Mouse (Mus musculus): ENCODE results near the gene Pkn1. TPM values are rescaled to one million over a fixed set of nuclear protein-coding genes. Genes with fewer than 3 reads are reported as not detected.
A peak's percentile ranks its signal among the peaks of the same experiment; 100 is the strongest.

Gene Pkn1
- polyA plus RNA-seq, 1 experiment: 60.8 TPM

GRCm38 (mm10) chr8:83695351-83696106 lies 3.5 kb downstream of the Pkn1 start:
- no peak overlapping the region for H3K4me3 ChIP-seq (ENCODE audit: insufficient read depth, low read length)
- 0 out of 2 replicates have a peak overlapping the region, but pooled peaks have one; percentile 12 for H3K27ac ChIP-seq (ENCODE audit: insufficient read depth, low read length)
- peaks cover 19% of the 10 kb centered on the region for H3K4me1 ChIP-seq (ENCODE audit: control insufficient read depth, insufficient read depth, low read length)
- TF ChIP-seq CTCF (IDR thresholded peaks at IDR 0.05; ENCODE audit: extremely low read depth, insufficient read depth, low read length): no peak
- no peak for TF ChIP-seq POLR2A (IDR thresholded peaks at IDR 0.05; ENCODE audit: extremely low read depth, insufficient read depth, low read length)

GRCm38 (mm10) chr8:83694369-83695160 lies 4.4 kb downstream of the Pkn1 start:
- TF ChIP-seq CTCF (IDR thresholded peaks at IDR 0.05; ENCODE audit: extremely low read depth, insufficient read depth, low read length): no peak
- no peak for TF ChIP-seq POLR2A (IDR thresholded peaks at IDR 0.05; ENCODE audit: extremely low read depth, insufficient read depth, low read length)
- Histone ChIP-seq H3K4me1 (ENCODE audit: control insufficient read depth, insufficient read depth, low read length) (peaks cover 22% of the 10 kb centered on the region), H3K4me3 (ENCODE audit: insufficient read depth, low read length) (no peak overlapping the region), H3K27ac (ENCODE audit: insufficient read depth, low read length) (peak overlapping the region; percentile 16)

GRCm38 (mm10) chr8:83693609-83694236 lies 5.3 kb downstream of the Pkn1 start:
- Histone ChIP-seq H3K27ac (ENCODE audit: insufficient read depth, low read length) (peak overlapping the region; percentile 16; the same call in 1 of the 2 replicates), H3K4me3 (ENCODE audit: insufficient read depth, low read length) (no peak overlapping the region), H3K4me1 (ENCODE audit: control insufficient read depth, insufficient read depth, low read length) (peaks cover 23% of the 10 kb centered on the region)
- TF ChIP-seq POLR2A (IDR thresholded peaks at IDR 0.05; ENCODE audit: extremely low read depth, insufficient read depth, low read length) (no peak), CTCF (IDR thresholded peaks at IDR 0.05; ENCODE audit: extremely low read depth, insufficient read depth, low read length) (no peak)

GRCm38 (mm10) chr8:83689264-83689663 lies 9.7 kb downstream of the Pkn1 start:
- Histone ChIP-seq H3K4me1 (ENCODE audit: control insufficient read depth, insufficient read depth, low read length) (peaks cover 9% of the 10 kb centered on the region), H3K4me3 (ENCODE audit: insufficient read depth, low read length) (no peak overlapping the region), H3K27ac (ENCODE audit: insufficient read depth, low read length) (peak overlapping the region; percentile 93)
- TF ChIP-seq CTCF (IDR thresholded peaks at IDR 0.05; ENCODE audit: extremely low read depth, insufficient read depth, low read length): no peak
- TF ChIP-seq POLR2A (IDR thresholded peaks at IDR 0.05; ENCODE audit: extremely low read depth, insufficient read depth, low read length): no peak

GRCm38 (mm10) chr8:83684517-83684916 lies 14.5 kb downstream of the Pkn1 start:
- H3K27ac ChIP-seq (ENCODE audit: insufficient read depth, low read length): no peak overlapping the region
- peaks cover 6% of the 10 kb centered on the region for H3K4me1 ChIP-seq (ENCODE audit: control insufficient read depth, insufficient read depth, low read length)
- no peak for TF ChIP-seq CTCF (IDR thresholded peaks at IDR 0.05; ENCODE audit: extremely low read depth, insufficient read depth, low read length)
- TF ChIP-seq POLR2A (IDR thresholded peaks at IDR 0.05; ENCODE audit: extremely low read depth, insufficient read depth, low read length): no peak
- H3K4me3 ChIP-seq (ENCODE audit: insufficient read depth, low read length): no peak overlapping the region

- H3K4me1 ChIP-seq (ENCODE audit: control insufficient read depth, insufficient read depth, low read length): peaks cover 5% of the 10 kb centered on the region; the same call in 1 of the 2 replicates
- H3K4me3 ChIP-seq (ENCODE audit: insufficient read depth, low read length): no peak overlapping the region
- no peak overlapping the region for H3K27ac ChIP-seq (ENCODE audit: insufficient read depth, low read length)
- TF ChIP-seq POLR2A (IDR thresholded peaks at IDR 0.05; ENCODE audit: extremely low read depth, insufficient read depth, low read length) (no peak), CTCF (IDR thresholded peaks at IDR 0.05; ENCODE audit: extremely low read depth, insufficient read depth, low read length) (no peak)
Measured at GRCm38 (mm10) chr8:83681099-83681498, 17.9 kb downstream of the Pkn1 start.

GRCm38 (mm10) chr8:83680603-83681002 lies 18.4 kb downstream of the Pkn1 start:
- Histone ChIP-seq H3K4me1 (ENCODE audit: control insufficient read depth, insufficient read depth, low read length) (peaks cover 5% of the 10 kb centered on the region; the same call in 1 of the 2 replicates), H3K27ac (ENCODE audit: insufficient read depth, low read length) (peak overlapping the region; percentile 0; the same call in 1 of the 2 replicates), H3K4me3 (ENCODE audit: insufficient read depth, low read length) (no peak overlapping the region)
- no peak for TF ChIP-seq CTCF (IDR thresholded peaks at IDR 0.05; ENCODE audit: extremely low read depth, insufficient read depth, low read length)
- TF ChIP-seq POLR2A (IDR thresholded peaks at IDR 0.05; ENCODE audit: extremely low read depth, insufficient read depth, low read length): no peak

GRCm38 (mm10) chr8:83679866-83680265 lies 19.1 kb downstream of the Pkn1 start:
- TF ChIP-seq CTCF (IDR thresholded peaks at IDR 0.05; ENCODE audit: extremely low read depth, insufficient read depth, low read length) (no peak), POLR2A (IDR thresholded peaks at IDR 0.05; ENCODE audit: extremely low read depth, insufficient read depth, low read length) (no peak)
- no peak overlapping the region for H3K27ac ChIP-seq (ENCODE audit: insufficient read depth, low read length)
- H3K4me3 ChIP-seq (ENCODE audit: insufficient read depth, low read length): no peak overlapping the region
- peaks cover 7% of the 10 kb centered on the region for H3K4me1 ChIP-seq (ENCODE audit: control insufficient read depth, insufficient read depth, low read length)

- H3K27ac ChIP-seq (ENCODE audit: insufficient read depth, low read length): peak overlapping the region; percentile 58; the same call in 1 of the 2 replicates
- TF ChIP-seq CTCF (IDR thresholded peaks at IDR 0.05; ENCODE audit: extremely low read depth, insufficient read depth, low read length) (no peak), POLR2A (IDR thresholded peaks at IDR 0.05; ENCODE audit: extremely low read depth, insufficient read depth, low read length) (no peak)
- H3K4me1 ChIP-seq (ENCODE audit: control insufficient read depth, insufficient read depth, low read length): peaks cover 7% of the 10 kb centered on the region
- H3K4me3 ChIP-seq (ENCODE audit: insufficient read depth, low read length): no peak overlapping the region
Measured at GRCm38 (mm10) chr8:83674497-83674896, 24.5 kb downstream of the Pkn1 start.

Data from cortical plate, adult 2 months (tissue).